Mouse (Mus musculus): ENCODE measurements around the gene Sh3yl1. TPM values are rescaled to one million over a fixed set of nuclear protein-coding genes. Genes with fewer than 3 reads are reported as not detected.

Sh3yl1 gene
- polyA plus RNA-seq, 1 experiment = 0.86 TPM

- Histone ChIP-seq H3K27me3 (ENCODE audit: control insufficient read depth, insufficient read depth, low read length) (no peaks in the 10 kb centered on the region), H3K27ac (ENCODE audit: control insufficient read depth, insufficient read depth, low read length) (no peak overlapping the region), H3K4me3 (ENCODE audit: control insufficient read depth, insufficient read depth, low read length) (no peak overlapping the region), H3K4me1 (replicated peaks; ENCODE audit: control insufficient read depth, insufficient read depth, low read length) (no peaks in the 10 kb centered on the region), H3K36me3 (ENCODE audit: control insufficient read depth, insufficient read depth, low read length) (no peaks in the 10 kb centered on the region)
- no peak for TF ChIP-seq POLR2A (IDR thresholded peaks at IDR 0.05; ENCODE audit: control insufficient read depth, extremely low read depth, insufficient read depth, low read length, poor library complexity)
- no peak for TF ChIP-seq CTCF (IDR thresholded peaks at IDR 0.05; ENCODE audit: borderline replicate concordance, control insufficient read depth, extremely low read depth, insufficient read depth, low read length, poor library complexity)
- WGBS = 84% methylated on average over 2 of the region's 2 CpGs
- no peak for DNase-seq
Observed at GRCm38 (mm10) chr12:30936899-30937298, 25.4 kb downstream of the Sh3yl1 start.

- Histone ChIP-seq H3K36me3 (ENCODE audit: control insufficient read depth, insufficient read depth, low read length) (no peaks in the 10 kb centered on the region), H3K4me1 (replicated peaks; ENCODE audit: control insufficient read depth, insufficient read depth, low read length) (no peaks in the 10 kb centered on the region), H3K27ac (ENCODE audit: control insufficient read depth, insufficient read depth, low read length) (no peak overlapping the region), H3K4me3 (ENCODE audit: control insufficient read depth, insufficient read depth, low read length) (no peak overlapping the region), H3K27me3 (ENCODE audit: control insufficient read depth, insufficient read depth, low read length) (no peaks in the 10 kb centered on the region)
- no peak for DNase-seq
- whole genome bisulfite sequencing = 92% methylated on average over 14 of the region's 14 CpGs
- TF ChIP-seq CTCF (IDR thresholded peaks at IDR 0.05; ENCODE audit: borderline replicate concordance, control insufficient read depth, extremely low read depth, insufficient read depth, low read length, poor library complexity) (no peak), POLR2A (IDR thresholded peaks at IDR 0.05; ENCODE audit: control insufficient read depth, extremely low read depth, insufficient read depth, low read length, poor library complexity) (no peak)
Observed at GRCm38 (mm10) chr12:30943057-30943986, 31.9 kb downstream of the Sh3yl1 start.

GRCm38 (mm10) chr12:30944197-30944596 lies 32.7 kb downstream of the Sh3yl1 start:
- WGBS = 92% methylated on average over 3 of the region's 3 CpGs
- H3K27ac ChIP-seq (ENCODE audit: control insufficient read depth, insufficient read depth, low read length) = no peak overlapping the region
- no peak for DNase-seq

DNA sequence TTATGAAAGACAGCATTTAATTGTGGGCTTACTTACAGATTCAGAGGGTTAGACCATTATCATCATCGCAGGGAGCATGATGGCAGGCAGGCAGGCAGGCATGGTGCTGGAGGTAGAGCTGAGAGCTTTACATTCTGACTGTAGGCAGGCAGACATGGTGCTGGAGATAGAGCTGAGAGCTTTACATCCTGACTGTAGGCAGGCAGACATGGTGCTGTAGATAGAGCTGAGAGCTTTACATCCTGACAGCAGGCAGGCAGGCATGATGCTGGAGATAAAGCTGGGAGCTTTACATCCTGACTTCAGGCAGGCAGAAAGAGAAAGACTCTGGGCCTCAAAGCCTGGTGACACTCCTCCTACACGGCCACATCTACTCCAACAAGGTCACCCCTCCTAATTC lies 59.2 kb downstream of the Sh3yl1 start:
- WGBS = 77% methylated on average over 2 of the region's 2 CpGs
- H3K27me3 ChIP-seq (ENCODE audit: control insufficient read depth, insufficient read depth, low read length) = no peaks in the 10 kb centered on the region
- DNase-seq = no peak

More at GRCm38 (mm10) chr12:30944197-30944596, 32.7 kb downstream of the Sh3yl1 start:
- no peaks in the 10 kb centered on the region for H3K36me3 ChIP-seq (ENCODE audit: control insufficient read depth, insufficient read depth, low read length)
- H3K4me1 ChIP-seq (replicated peaks; ENCODE audit: control insufficient read depth, insufficient read depth, low read length) = no peaks in the 10 kb centered on the region
- TF ChIP-seq POLR2A (IDR thresholded peaks at IDR 0.05; ENCODE audit: control insufficient read depth, extremely low read depth, insufficient read depth, low read length, poor library complexity) (no peak), CTCF (IDR thresholded peaks at IDR 0.05; ENCODE audit: borderline replicate concordance, control insufficient read depth, extremely low read depth, insufficient read depth, low read length, poor library complexity) (no peak)
- H3K27me3 ChIP-seq (ENCODE audit: control insufficient read depth, insufficient read depth, low read length) = no peaks in the 10 kb centered on the region
- H3K4me3 ChIP-seq (ENCODE audit: control insufficient read depth, insufficient read depth, low read length) = no peak overlapping the region

GRCm38 (mm10) chr12:31003795-31004194 lies 92.3 kb downstream of the Sh3yl1 start:
- Histone ChIP-seq H3K27ac (ENCODE audit: control insufficient read depth, insufficient read depth, low read length) (no peak overlapping the region), H3K4me1 (replicated peaks; ENCODE audit: control insufficient read depth, insufficient read depth, low read length) (no peaks in the 10 kb centered on the region), H3K36me3 (ENCODE audit: control insufficient read depth, insufficient read depth, low read length) (no peaks in the 10 kb centered on the region), H3K4me3 (ENCODE audit: control insufficient read depth, insufficient read depth, low read length) (no peak overlapping the region), H3K27me3 (ENCODE audit: control insufficient read depth, insufficient read depth, low read length) (no peaks in the 10 kb centered on the region)
- no peak for DNase-seq
- 86% methylated on average over 4 of the region's 4 CpGs for WGBS
- TF ChIP-seq CTCF (IDR thresholded peaks at IDR 0.05; ENCODE audit: borderline replicate concordance, control insufficient read depth, extremely low read depth, insufficient read depth, low read length, poor library complexity) (no peak), POLR2A (IDR thresholded peaks at IDR 0.05; ENCODE audit: control insufficient read depth, extremely low read depth, insufficient read depth, low read length, poor library complexity) (no peak)

More for the DNA sequence above, 59.2 kb downstream of the Sh3yl1 start:
- Histone ChIP-seq H3K4me1 (replicated peaks; ENCODE audit: control insufficient read depth, insufficient read depth, low read length) (no peaks in the 10 kb centered on the region), H3K36me3 (ENCODE audit: control insufficient read depth, insufficient read depth, low read length) (no peaks in the 10 kb centered on the region), H3K27ac (ENCODE audit: control insufficient read depth, insufficient read depth, low read length) (no peak overlapping the region), H3K4me3 (ENCODE audit: control insufficient read depth, insufficient read depth, low read length) (no peak overlapping the region)
- no peak for TF ChIP-seq POLR2A (IDR thresholded peaks at IDR 0.05; ENCODE audit: control insufficient read depth, extremely low read depth, insufficient read depth, low read length, poor library complexity)
- no peak for TF ChIP-seq CTCF (IDR thresholded peaks at IDR 0.05; ENCODE audit: borderline replicate concordance, control insufficient read depth, extremely low read depth, insufficient read depth, low read length, poor library complexity)

DNA sequence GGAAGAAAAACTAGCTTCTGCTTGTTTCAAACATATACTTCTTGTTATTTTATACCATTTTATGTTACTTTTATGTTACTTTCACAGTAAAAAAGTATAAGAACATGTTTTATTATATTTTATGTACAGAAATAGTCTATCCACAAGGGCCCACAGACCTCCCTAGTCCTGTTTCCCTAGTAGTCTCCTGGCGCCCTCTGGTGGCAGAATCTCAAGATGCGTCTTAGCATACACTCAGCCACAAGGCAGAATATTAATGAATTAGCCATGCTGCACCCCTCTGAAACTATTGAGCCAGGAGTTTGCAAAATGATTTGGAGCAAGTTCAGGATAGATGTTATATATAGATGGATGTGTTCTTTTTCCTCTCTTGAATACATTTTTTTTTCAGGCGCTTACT lies 93.5 kb downstream of the Sh3yl1 start:
- DNase-seq = peak; percentile 39
- no peak overlapping the region for H3K27ac ChIP-seq (ENCODE audit: control insufficient read depth, insufficient read depth, low read length)
- H3K36me3 ChIP-seq (ENCODE audit: control insufficient read depth, insufficient read depth, low read length) = no peaks in the 10 kb centered on the region
- no peaks in the 10 kb centered on the region for H3K4me1 ChIP-seq (replicated peaks; ENCODE audit: control insufficient read depth, insufficient read depth, low read length)
- no peak overlapping the region for H3K4me3 ChIP-seq (ENCODE audit: control insufficient read depth, insufficient read depth, low read length)
- H3K27me3 ChIP-seq (ENCODE audit: control insufficient read depth, insufficient read depth, low read length) = no peaks in the 10 kb centered on the region
- TF ChIP-seq POLR2A (IDR thresholded peaks at IDR 0.05; ENCODE audit: control insufficient read depth, extremely low read depth, insufficient read depth, low read length, poor library complexity) (no peak), CTCF (IDR thresholded peaks at IDR 0.05; ENCODE audit: borderline replicate concordance, control insufficient read depth, extremely low read depth, insufficient read depth, low read length, poor library complexity) (no peak)
- 28% methylated on average over 3 of the region's 3 CpGs for WGBS

Data from thymus, adult 2 months (tissue).